Mouse (Mus musculus) cerebellum, postnatal 4 days (tissue): ENCODE results near the gene Arglu1.
A peak's percentile ranks its signal among the peaks of the same experiment; 100 is the strongest.

Experiments used
- DNase-seq, 2 experiments: peaks; one replicate each; pipeline ENCODE4 v3.0.0; 2022; ENCODE audit warnings: low spot score in 2 of 2, mixed read lengths in 1 of 2

Gene Arglu1

GRCm38 (mm10) chr8:8658426-8659224 lies 31.7 kb downstream of the Arglu1 start:
- peak; percentile 76 to 88 for DNase-seq

- DNase-seq = no peak
Measured at GRCm38 (mm10) chr8:8657692-8658355, 32.5 kb downstream of the Arglu1 start.

GRCm38 (mm10) chr8:8656578-8657441 lies 33.5 kb downstream of the Arglu1 start:
- DNase-seq = no peak

- DNase-seq = no peak
Measured at GRCm38 (mm10) chr8:8655346-8656340, 34.7 kb downstream of the Arglu1 start.

GRCm38 (mm10) chr8:8653906-8654489 lies 36.3 kb downstream of the Arglu1 start:
- DNase-seq = no peak

- DNase-seq = no peak
Measured at GRCm38 (mm10) chr8:8653343-8653742, 37.0 kb downstream of the Arglu1 start.

- no peak for DNase-seq
Measured at GRCm38 (mm10) chr8:8652388-8652787, 37.9 kb downstream of the Arglu1 start.

- DNase-seq = peak in 1 of 2 experiments; percentile 50
Measured at GRCm38 (mm10) chr8:8649944-8650343, 40.4 kb downstream of the Arglu1 start.

- DNase-seq = no peak
Measured at GRCm38 (mm10) chr8:8649536-8649935, 40.8 kb downstream of the Arglu1 start.

GRCm38 (mm10) chr8:8648686-8649085 lies 41.6 kb downstream of the Arglu1 start:
- no peak for DNase-seq

- no peak for DNase-seq
Measured at GRCm38 (mm10) chr8:8647824-8648223, 42.5 kb downstream of the Arglu1 start.

GRCm38 (mm10) chr8:8647319-8647718 lies 43.0 kb downstream of the Arglu1 start:
- DNase-seq = no peak

GRCm38 (mm10) chr8:8644160-8644915 lies 46.0 kb downstream of the Arglu1 start:
- no peak for DNase-seq

GRCm38 (mm10) chr8:8640264-8640588 lies 50.1 kb downstream of the Arglu1 start:
- DNase-seq = no peak

GRCm38 (mm10) chr8:8639569-8640263 lies 50.6 kb downstream of the Arglu1 start:
- DNase-seq = no peak

GRCm38 (mm10) chr8:8631394-8631793 lies 58.9 kb downstream of the Arglu1 start:
- DNase-seq = no peak

GRCm38 (mm10) chr8:8624017-8624416 lies 66.3 kb downstream of the Arglu1 start:
- no peak for DNase-seq

GRCm38 (mm10) chr8:8623486-8623885 lies 66.8 kb downstream of the Arglu1 start:
- peak in 1 of 2 experiments; percentile 14 for DNase-seq

- no peak for DNase-seq
Measured at GRCm38 (mm10) chr8:8622476-8622875, 67.8 kb downstream of the Arglu1 start.
